Mouse (Mus musculus) ES-E14 (cell line): ENCODE data around the gene Cdkn3.

Experiments used
- MAFK ChIP-seq: IDR thresholded peaks from 2 replicates; pipeline ENCODE4 v1.6.1; 2014; ENCODE audit warnings: mild to moderate bottlenecking, low read depth, low read length, inconsistent platforms; ENCODE audit not compliant: insufficient read depth
- ZNF384 ChIP-seq: IDR thresholded peaks from 2 replicates; pipeline ENCODE4 v1.6.1; 2012; ENCODE audit warnings: low read depth, low read length, inconsistent platforms

GRCm38 (mm10) chr14:46770036-46770435 lies 9.7 kb downstream of the Cdkn3 start:
- no peak for TF ChIP-seq MAFK
- TF ChIP-seq ZNF384, result no peak
